Mouse (Mus musculus) layer of hippocampus, postnatal 14 days (tissue): ENCODE measurements around the gene Top1. TPM values are rescaled to one million over a fixed set of nuclear protein-coding genes. Genes with fewer than 3 reads are reported as not detected.

Source experiments
- DNase-seq, 2 experiments: peaks; one replicate each; pipeline ENCODE4 v3.0.0; 2021 to 2022; ENCODE audit warnings: low spot score in 2 of 2, mixed read lengths in 1 of 2
- microRNA-seq, 2 experiments: library from miRNA; unstranded; fragments of <30 nt; microRNA quantifications; one replicate each; pipeline ENCODE4 v1.2.0; 2021
- total RNA-seq, 2 experiments: library from RNA; stranded (reverse); gene quantifications; 2 replicates each; pipeline ENCODE4 v1.2.3; 2021

Top1 gene
- total RNA-seq, 2 experiments from 2014 or later: 80.3 to 88.0 TPM

DNA sequence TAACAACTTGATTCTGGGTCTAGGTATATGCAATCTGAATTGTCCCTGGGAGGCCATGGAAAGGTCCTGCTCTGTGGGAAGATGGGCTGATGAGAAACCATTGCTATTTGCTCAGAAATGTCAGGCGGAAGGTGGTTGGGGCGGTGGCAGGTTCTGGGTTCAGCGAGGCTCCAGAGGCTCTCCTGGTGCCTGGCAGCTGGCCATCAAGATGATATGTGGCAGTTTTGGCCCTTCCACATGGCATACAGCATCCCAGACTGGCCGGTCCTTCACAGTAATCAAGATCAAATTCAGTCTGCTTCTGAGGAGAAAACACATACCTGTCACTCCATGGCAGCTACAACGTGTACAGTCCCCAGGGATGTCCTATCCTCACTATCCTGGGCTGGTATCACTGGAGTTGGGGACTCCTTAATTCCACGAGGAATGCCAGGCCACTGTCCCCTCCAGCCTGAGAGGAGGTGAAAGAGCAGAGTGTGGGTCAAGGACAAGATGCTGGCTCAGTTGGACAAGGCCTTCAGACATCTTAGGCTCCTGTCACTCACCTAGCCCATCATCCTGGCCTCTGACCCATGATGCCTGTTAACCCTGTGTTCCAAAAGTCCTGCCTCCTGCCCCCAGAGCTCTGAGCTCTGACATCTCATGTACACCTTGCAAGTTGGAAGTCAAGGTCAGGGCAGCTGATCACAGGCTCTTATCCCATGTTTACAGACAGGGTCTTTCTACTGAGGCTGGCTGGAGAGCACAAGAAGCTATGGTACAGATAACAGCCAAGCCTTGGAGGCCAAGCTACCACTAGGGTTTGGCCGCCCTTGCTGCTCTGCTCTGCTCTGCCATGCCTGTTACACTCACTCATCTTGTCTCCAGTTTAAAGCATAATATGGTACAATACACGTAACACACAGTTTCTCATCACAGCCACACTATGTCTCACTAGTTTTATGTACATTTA lies 125.9 kb downstream of the Top1 start:
- no peak for DNase-seq

Small RNA genes lying within 50 kb of the gene (microRNA-seq; reads per million reads assigned to microRNA genes)
- 0 reads per million in 2 experiments for gene Gm23968

Other genes with a start within 250 kb of the Top1 start
- 100 to 1,000 TPM; 109 to 114 TPM for gene Plcg1, start 85.4 kb downstream of the Top1 start, total RNA-seq
- gene Zhx3, start 227.1 kb downstream of the Top1 start, total RNA-seq: 100 to 1,000 TPM; 114 to 125 TPM
- gene Lpin3, start 234.8 kb downstream of the Top1 start, total RNA-seq: 1 to 10 TPM; 1.1 to 1.5 TPM